Mouse (Mus musculus): ENCODE measurements around the gene Gm9970. TPM values are rescaled to one million over a fixed set of nuclear protein-coding genes. Genes with fewer than 3 reads are reported as not detected.
A peak's percentile ranks its signal among the peaks of the same experiment; 100 is the strongest.
"Not testable (repeated sequence)": the region's sequence is repeated elsewhere in the genome, so short reads cannot be mapped to it uniquely, and the experiment has no call there.

Gene Gm9970
- polyA plus RNA-seq, 1 experiment from 2014 or later: 0.44 TPM

GRCm38 (mm10) chr5:31221304-31221945 lies 19.6 kb downstream of the Gm9970 start:
- Histone ChIP-seq H3K27ac (peak overlapping the region; percentile 94), H3K9ac (peak overlapping the region; percentile 63), H3K4me1 (no peaks in the 10 kb centered on the region), H3K36me3 (no peaks in the 10 kb centered on the region), H3K27me3 (replicated peaks) (no peaks in the 10 kb centered on the region), H3K4me3 (replicated peaks) (peak overlapping the region; percentile 100), H3K4me2 (peak overlapping the region; percentile 85), H3K9me3 (no peaks in the 10 kb centered on the region)
- no peak for ATAC-seq (ENCODE audit: insufficient read depth, low FRiP score, low read depth)
- 12% methylated on average over 11 of the region's 11 CpGs for whole genome bisulfite sequencing

DNA sequence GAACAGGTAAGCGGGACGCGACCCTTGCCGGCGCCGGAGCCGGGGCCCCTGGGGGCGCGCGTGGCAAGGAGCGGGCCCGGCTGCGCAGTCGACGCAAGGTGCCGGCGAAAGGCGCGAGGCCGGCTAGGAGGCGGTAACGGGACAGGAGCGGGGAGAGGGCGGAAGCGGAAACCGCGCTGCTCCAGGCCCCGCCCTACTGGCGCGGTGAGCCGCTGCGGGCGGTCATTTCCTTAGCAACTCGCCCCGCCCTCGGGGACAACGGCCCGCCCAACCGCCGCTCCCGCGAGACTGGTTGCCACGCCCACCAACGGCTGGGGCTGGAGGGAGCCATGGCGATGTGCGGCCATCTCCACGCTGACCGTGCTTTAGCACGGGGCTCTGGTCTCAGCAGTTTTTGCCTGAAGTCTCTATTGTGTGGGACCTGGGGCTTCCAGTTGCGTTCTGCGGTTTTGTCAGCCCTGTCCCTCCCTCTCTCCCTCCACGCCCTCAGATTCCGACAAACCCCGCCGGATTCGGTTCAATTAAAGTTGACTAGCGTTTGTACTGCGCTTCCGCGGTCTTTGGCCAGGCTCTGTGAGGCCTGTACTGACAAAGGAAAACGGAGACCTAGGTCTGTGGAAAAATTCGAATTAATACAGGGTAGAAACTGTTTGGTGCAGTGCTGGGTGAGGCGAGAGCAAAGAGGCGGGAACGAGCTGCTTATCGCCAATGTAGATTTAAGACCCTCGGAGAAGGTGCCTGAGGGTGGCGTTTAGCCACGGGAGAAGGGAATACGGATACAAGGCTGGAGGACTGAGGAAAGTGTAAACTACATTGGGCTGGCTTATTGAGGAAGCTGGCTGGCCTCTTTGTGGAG lies 20.4 kb downstream of the Gm9970 start, which contains the start of gene Ppm1g:
Gene Ppm1g, minus strand, starts transcription at position 240 of the 856 bp plus-strand sequence.
- H3K27me3 ChIP-seq (replicated peaks): no peaks in the 10 kb centered on the region
- peak within 1 kb of the TSS; percentile 100 for H3K4me3 ChIP-seq (replicated peaks)
- H3K36me3 ChIP-seq: no peaks in the 10 kb centered on the region
- H3K27ac ChIP-seq: peak within 1 kb of the TSS; percentile 95
- WGBS: under 1% methylated on average over 70 of the region's 70 CpGs
- peak within 1 kb of the TSS; percentile 85 for H3K4me2 ChIP-seq
- no peaks in the 10 kb centered on the region for H3K4me1 ChIP-seq
- peak within 1 kb of the TSS; percentile 96 for H3K9ac ChIP-seq
- H3K9me3 ChIP-seq: no peaks in the 10 kb centered on the region
- peak; percentile 96 for ATAC-seq (ENCODE audit: insufficient read depth, low FRiP score, low read depth)

DNA sequence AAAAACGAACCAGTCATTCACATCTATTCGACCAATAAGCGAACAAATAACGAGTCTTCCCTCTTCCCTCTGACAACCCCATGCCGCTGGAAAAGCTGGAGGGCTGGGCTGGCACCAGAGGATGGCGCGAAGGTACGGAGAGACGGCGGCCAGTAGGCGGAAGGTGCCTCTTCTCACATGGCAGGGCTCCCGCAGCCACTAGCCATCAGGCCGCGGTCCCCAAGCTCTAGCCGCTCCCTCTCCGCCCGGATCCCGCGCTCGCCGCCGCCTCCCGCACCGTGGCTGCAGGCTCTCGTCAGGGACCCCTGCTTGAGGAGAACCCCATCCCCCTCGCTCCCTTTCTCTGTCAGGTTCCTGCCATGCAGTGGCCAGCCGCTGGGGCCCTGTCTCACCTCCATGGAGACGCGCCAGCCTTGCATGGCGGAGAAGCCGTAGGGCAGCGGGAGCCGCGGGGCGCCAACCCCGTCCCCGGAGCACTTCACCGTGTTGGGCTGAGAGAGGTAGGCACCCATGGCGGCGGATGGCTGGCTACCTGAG lies 21.1 kb downstream of the Gm9970 start:
- H3K36me3 ChIP-seq: no peaks in the 10 kb centered on the region
- H3K27me3 ChIP-seq (replicated peaks): no peaks in the 10 kb centered on the region
- peak overlapping the region; percentile 85 for H3K4me2 ChIP-seq
- H3K9me3 ChIP-seq: no peaks in the 10 kb centered on the region
- H3K4me1 ChIP-seq: no peaks in the 10 kb centered on the region
- peak overlapping the region; percentile 100 for H3K4me3 ChIP-seq (replicated peaks)
- peak overlapping the region; percentile 96 for H3K9ac ChIP-seq
- peak; percentile 56 for ATAC-seq (ENCODE audit: insufficient read depth, low FRiP score, low read depth)
- under 1% methylated on average over 40 of the region's 40 CpGs for WGBS
- peak overlapping the region; percentile 95 for H3K27ac ChIP-seq

- Histone ChIP-seq H3K36me3 (no peaks in the 10 kb centered on the region), H3K4me2 (peak overlapping the region; percentile 85), H3K4me1 (no peaks in the 10 kb centered on the region), H3K9ac (peak overlapping the region; percentile 96; the same call in 1 of the 2 replicates), H3K4me3 (replicated peaks) (peak overlapping the region; percentile 100), H3K27me3 (replicated peaks) (no peaks in the 10 kb centered on the region), H3K9me3 (no peaks in the 10 kb centered on the region), H3K27ac (peak overlapping the region; percentile 95)
- ATAC-seq (ENCODE audit: insufficient read depth, low FRiP score, low read depth): no peak
- WGBS: under 1% methylated on average over 11 of the region's 11 CpGs
Observed at GRCm38 (mm10) chr5:31219474-31219873, 21.6 kb downstream of the Gm9970 start.

DNA sequence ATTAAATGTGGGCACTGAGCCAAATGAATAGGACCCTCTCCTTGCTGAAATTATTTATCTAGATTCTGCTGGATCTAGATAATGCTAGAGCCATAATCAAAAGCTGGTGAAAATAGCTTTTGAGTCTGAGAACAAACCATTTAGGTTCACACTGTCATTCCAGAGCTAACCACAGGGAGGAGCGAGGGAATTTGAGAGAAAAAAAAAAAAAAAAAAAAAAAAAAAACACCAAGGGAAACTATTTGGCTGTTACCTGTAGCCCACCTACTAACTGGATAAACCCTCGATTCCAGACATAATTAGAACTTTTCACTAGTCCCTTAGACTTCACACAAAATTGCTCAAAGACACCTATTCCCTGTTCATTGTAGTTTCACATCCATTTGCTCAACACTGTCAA lies 22.0 kb downstream of the Gm9970 start:
- WGBS: 0% methylated on average over 2 of the region's 2 CpGs
- H3K4me1 ChIP-seq: no peaks in the 10 kb centered on the region
- H3K4me3 ChIP-seq (replicated peaks): peak overlapping the region; percentile 100; the same call in 1 of the 2 replicates
- H3K27me3 ChIP-seq (replicated peaks): no peaks in the 10 kb centered on the region
- H3K27ac ChIP-seq: no peak overlapping the region
- peak overlapping the region; percentile 85 for H3K4me2 ChIP-seq
- H3K9ac ChIP-seq: no peak overlapping the region
- H3K36me3 ChIP-seq: no peaks in the 10 kb centered on the region
- no peaks in the 10 kb centered on the region for H3K9me3 ChIP-seq
- ATAC-seq (ENCODE audit: insufficient read depth, low FRiP score, low read depth): no peak

DNA sequence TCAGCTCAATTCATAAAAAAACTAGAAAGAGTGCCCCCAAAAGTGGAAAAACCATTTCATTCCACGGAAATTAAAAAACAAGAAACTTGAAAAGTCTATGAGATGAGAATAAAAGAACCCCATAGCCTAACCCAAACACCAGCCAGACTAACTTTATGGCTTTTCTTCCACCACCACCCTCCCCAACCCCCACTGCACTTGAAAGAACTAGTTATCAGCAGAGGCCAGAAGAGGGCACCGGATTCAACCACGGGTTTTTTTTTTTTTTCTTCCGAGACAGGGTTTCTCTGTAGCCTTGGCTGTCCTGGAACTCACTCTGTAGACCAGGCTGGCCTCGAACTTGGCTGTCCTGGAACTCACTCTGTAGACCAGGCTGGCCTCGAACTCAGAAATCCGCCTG lies 22.7 kb downstream of the Gm9970 start:
- H3K36me3 ChIP-seq: no peaks in the 10 kb centered on the region
- H3K4me1 ChIP-seq: no peaks in the 10 kb centered on the region
- no peak overlapping the region for H3K4me2 ChIP-seq
- no peaks in the 10 kb centered on the region for H3K27me3 ChIP-seq (replicated peaks)
- H3K4me3 ChIP-seq (replicated peaks): no peak overlapping the region
- no peak overlapping the region for H3K9ac ChIP-seq
- H3K27ac ChIP-seq: no peak overlapping the region
- H3K9me3 ChIP-seq: no peaks in the 10 kb centered on the region
- ATAC-seq (ENCODE audit: insufficient read depth, low FRiP score, low read depth): no peak
- WGBS: 48% methylated on average over 7 of the region's 7 CpGs

DNA sequence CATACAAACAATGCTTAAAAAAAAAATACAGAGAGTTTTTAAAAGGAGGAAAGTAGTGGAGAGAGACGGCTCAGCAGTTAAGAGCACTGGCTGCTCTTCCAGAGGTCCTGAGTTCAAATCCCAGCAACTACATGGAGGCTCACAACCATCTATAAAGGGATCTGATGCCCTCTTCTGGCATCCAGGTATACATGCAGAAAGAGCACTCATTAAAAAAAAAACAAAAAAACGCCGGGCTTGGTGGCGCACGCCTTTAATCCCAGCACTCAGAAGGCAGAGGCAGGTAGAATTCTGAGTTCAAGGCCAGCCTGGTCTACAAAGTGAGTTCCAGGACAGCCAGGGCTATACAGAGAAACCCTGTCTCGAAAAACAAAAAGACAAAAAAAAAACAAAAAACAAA lies 24.5 kb downstream of the Gm9970 start:
- not testable (repeated sequence) for ATAC-seq (ENCODE audit: insufficient read depth, low FRiP score, low read depth); H3K4me2 ChIP-seq; H3K9me3 ChIP-seq; H3K9ac ChIP-seq; H3K36me3 ChIP-seq; H3K27me3 ChIP-seq (replicated peaks); H3K4me3 ChIP-seq (replicated peaks); H3K27ac ChIP-seq; H3K4me1 ChIP-seq
- WGBS: 89% methylated on average over 6 of the region's 6 CpGs

DNA sequence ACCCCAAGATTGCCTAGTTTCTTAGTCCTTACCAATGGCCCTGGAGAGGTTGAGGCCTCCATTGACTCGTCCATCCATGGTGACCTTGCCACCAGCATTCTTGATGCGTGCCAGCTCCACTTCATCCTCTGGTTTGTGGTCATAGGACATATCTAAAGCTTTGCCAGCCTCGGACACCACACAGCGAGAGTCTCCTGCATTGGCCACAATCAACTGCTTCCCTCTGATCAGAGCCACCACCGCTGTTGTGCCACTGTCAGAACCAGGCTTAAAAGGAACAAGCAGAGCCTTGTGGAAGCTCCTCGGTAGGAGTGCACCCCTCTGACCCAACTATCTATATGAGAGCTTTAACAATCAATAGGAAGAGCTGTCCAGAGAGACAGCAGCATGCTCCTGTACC lies 36.6 kb downstream of the Gm9970 start:
- Histone ChIP-seq H3K27me3 (replicated peaks) (no peaks in the 10 kb centered on the region), H3K4me3 (replicated peaks) (no peak overlapping the region), H3K4me2 (no peak overlapping the region), H3K27ac (no peak overlapping the region), H3K4me1 (peaks cover 2% of the 10 kb centered on the region), H3K36me3 (peaks cover 50% of the 10 kb centered on the region), H3K9ac (no peak overlapping the region), H3K9me3 (no peaks in the 10 kb centered on the region)
- WGBS: 91% methylated on average over 6 of the region's 6 CpGs
- ATAC-seq (ENCODE audit: insufficient read depth, low FRiP score, low read depth): no peak

DNA sequence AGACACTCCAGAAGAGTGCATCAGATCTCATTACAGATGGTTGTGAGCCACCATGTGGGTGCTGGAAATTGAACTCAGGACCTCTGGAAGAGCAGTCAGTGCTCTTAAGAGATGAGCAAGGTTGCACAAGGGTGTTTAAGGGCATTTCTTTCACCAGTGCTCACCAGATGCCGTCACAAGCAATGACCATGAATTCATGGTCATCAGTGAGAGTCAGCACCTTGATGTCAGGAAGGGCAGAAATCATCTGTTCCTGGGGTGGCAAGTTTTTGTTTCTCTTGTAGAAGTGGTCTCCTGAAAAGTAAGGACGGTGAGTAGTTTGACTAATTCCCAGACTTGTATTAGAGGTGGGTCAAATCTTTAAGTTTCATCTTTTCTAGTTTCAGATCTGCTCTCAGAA lies 37.2 kb downstream of the Gm9970 start:
- Histone ChIP-seq H3K27me3 (replicated peaks) (no peaks in the 10 kb centered on the region), H3K4me3 (replicated peaks) (no peak overlapping the region), H3K4me1 (peaks cover 2% of the 10 kb centered on the region), H3K36me3 (peaks cover 55% of the 10 kb centered on the region), H3K9me3 (no peaks in the 10 kb centered on the region), H3K27ac (no peak overlapping the region), H3K9ac (no peak overlapping the region), H3K4me2 (no peak overlapping the region)
- ATAC-seq (ENCODE audit: insufficient read depth, low FRiP score, low read depth): no peak
- WGBS: 85% methylated on average over 2 of the region's 2 CpGs

GRCm38 (mm10) chr5:31202933-31203332 lies 38.1 kb downstream of the Gm9970 start:
- H3K9ac ChIP-seq: peak overlapping the region; percentile 40; the same call in 1 of the 2 replicates

DNA sequence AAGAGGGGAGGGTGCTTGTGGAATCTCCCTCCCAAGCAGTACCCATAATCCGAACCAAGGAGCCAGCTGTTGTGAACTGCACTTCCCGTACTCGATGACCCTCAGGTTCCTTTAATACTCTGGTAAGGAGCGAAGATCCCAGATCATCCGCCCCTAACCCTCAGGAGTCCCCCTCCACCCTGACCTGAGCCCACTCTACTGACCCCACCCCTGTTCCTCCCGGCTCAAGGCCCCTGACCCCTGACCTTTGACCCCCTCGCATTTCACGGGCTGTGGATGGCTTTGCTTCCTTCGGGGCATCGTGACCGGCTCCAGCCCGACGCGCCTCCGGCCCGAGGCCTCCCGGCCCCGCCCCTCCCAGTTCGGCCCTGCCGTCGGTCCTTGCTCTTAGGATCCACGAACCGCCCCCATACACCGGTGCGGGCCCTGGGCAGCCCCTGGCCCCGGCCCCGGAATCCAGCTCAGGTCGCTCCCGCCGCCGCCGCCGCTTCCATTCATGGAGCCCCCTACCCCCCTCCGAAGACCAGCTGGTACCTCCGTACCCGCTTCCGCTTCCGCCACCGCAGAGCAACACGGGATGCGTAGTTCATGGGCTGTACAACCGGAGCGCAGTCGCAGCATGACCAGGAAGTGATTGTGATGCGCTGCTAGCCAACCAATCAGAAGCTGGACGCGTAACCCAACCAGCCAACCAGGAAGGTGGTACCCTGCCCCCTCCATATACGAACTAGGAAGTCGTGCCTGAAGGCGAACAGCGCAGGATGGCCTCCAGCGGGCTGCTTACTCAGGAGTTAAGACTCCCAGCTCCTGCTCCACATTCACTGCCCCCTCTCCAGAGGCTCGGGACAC lies 39.1 kb downstream of the Gm9970 start, which contains the start of gene Zfp513:
Gene Zfp513, minus strand, starts transcription at position 562 of the 849 bp plus-strand sequence.
- ATAC-seq (ENCODE audit: insufficient read depth, low FRiP score, low read depth): peak; percentile 97
- Histone ChIP-seq H3K4me2 (peak within 1 kb of the TSS; percentile 76), H3K9me3 (no peaks in the 10 kb centered on the region), H3K4me3 (replicated peaks) (peak within 1 kb of the TSS; percentile 90), H3K36me3 (peaks cover 63% of the 10 kb centered on the region), H3K27ac (peak within 1 kb of the TSS; percentile 81), H3K27me3 (replicated peaks) (no peaks in the 10 kb centered on the region), H3K9ac (peak within 1 kb of the TSS; percentile 93), H3K4me1 (peaks cover 2% of the 10 kb centered on the region)
- under 1% methylated on average over 52 of the region's 53 CpGs for WGBS

More at GRCm38 (mm10) chr5:31202933-31203332, 38.1 kb downstream of the Gm9970 start:
- ATAC-seq (ENCODE audit: insufficient read depth, low FRiP score, low read depth): no peak
- Histone ChIP-seq H3K9me3 (no peaks in the 10 kb centered on the region), H3K36me3 (peaks cover 63% of the 10 kb centered on the region), H3K27me3 (replicated peaks) (no peaks in the 10 kb centered on the region), H3K4me2 (peak overlapping the region; percentile 71), H3K4me1 (peaks cover 2% of the 10 kb centered on the region), H3K4me3 (replicated peaks) (peak overlapping the region; percentile 90), H3K27ac (peak overlapping the region; percentile 76)
- WGBS: 83% methylated on average over 7 of the region's 7 CpGs

Data from stomach, embryonic 15.5 days (tissue).